Mouse (Mus musculus): Measurements from ENCODE around the gene Ccdc134.

Gene Ccdc134

GRCm38 (mm10) chr15:82170437-82171377 is 43.0 kb downstream of the Ccdc134 start:
- DNase-seq (ENCODE audit: low read depth, low spot score) = no peak

- DNase-seq (ENCODE audit: low read depth, low spot score) = no peak
Measured at GRCm38 (mm10) chr15:82172648-82173047, 44.9 kb downstream of the Ccdc134 start.

- DNase-seq (ENCODE audit: low read depth, low spot score) = no peak
Measured at GRCm38 (mm10) chr15:82175091-82175490, 47.4 kb downstream of the Ccdc134 start.

GRCm38 (mm10) chr15:82177743-82178290 is 50.1 kb downstream of the Ccdc134 start:
- peak; percentile 67 for DNase-seq (ENCODE audit: low read depth, low spot score)

GRCm38 (mm10) chr15:82181131-82181530 is 53.4 kb downstream of the Ccdc134 start:
- DNase-seq (ENCODE audit: low read depth, low spot score) = no peak

- DNase-seq (ENCODE audit: low read depth, low spot score) = peak; percentile 61
Measured at GRCm38 (mm10) chr15:82182311-82182710, 54.6 kb downstream of the Ccdc134 start.

- no peak for DNase-seq (ENCODE audit: low read depth, low spot score)
Measured at GRCm38 (mm10) chr15:82183596-82183995, 55.9 kb downstream of the Ccdc134 start.

- DNase-seq (ENCODE audit: low read depth, low spot score) = no peak
Measured at GRCm38 (mm10) chr15:82184183-82184582, 56.5 kb downstream of the Ccdc134 start.

- DNase-seq (ENCODE audit: low read depth, low spot score) = no peak
Measured at GRCm38 (mm10) chr15:82184656-82185055, 56.9 kb downstream of the Ccdc134 start.

GRCm38 (mm10) chr15:82185062-82185783 is 57.5 kb downstream of the Ccdc134 start:
- DNase-seq (ENCODE audit: low read depth, low spot score) = no peak

- no peak for DNase-seq (ENCODE audit: low read depth, low spot score)
Measured at GRCm38 (mm10) chr15:82186131-82186530, 58.4 kb downstream of the Ccdc134 start.

GRCm38 (mm10) chr15:82186931-82187330 is 59.2 kb downstream of the Ccdc134 start:
- no peak for DNase-seq (ENCODE audit: low read depth, low spot score)

GRCm38 (mm10) chr15:82187401-82187800 is 59.7 kb downstream of the Ccdc134 start:
- DNase-seq (ENCODE audit: low read depth, low spot score) = peak; percentile 59

- peak; percentile 89 for DNase-seq (ENCODE audit: low read depth, low spot score)
Measured at GRCm38 (mm10) chr15:82187924-82188323, 60.2 kb downstream of the Ccdc134 start.

- DNase-seq (ENCODE audit: low read depth, low spot score) = peak; percentile 89
Measured at GRCm38 (mm10) chr15:82188481-82189240, 60.9 kb downstream of the Ccdc134 start.

Measured in R1 (cell line).